Mouse (Mus musculus): ENCODE results near the gene Capn15. TPM values are rescaled to one million over a fixed set of nuclear protein-coding genes. Genes with fewer than 3 reads are reported as not detected.

Gene Capn15
- polyA plus RNA-seq, 1 experiment from 2014 or later: 15.2 TPM

- no peak overlapping the region for H3K4me2 ChIP-seq
- peaks cover 2% of the 10 kb centered on the region; the same call in 1 of the 2 replicates for H3K36me3 ChIP-seq (ENCODE audit: control insufficient read depth, insufficient read depth, low read length)
- no peak overlapping the region for H3K9ac ChIP-seq (ENCODE audit: low read depth, low read length)
- H3K27me3 ChIP-seq (ENCODE audit: control insufficient read depth, insufficient read depth, low read length): no peaks in the 10 kb centered on the region
- no peaks in the 10 kb centered on the region for H3K9me3 ChIP-seq (replicated peaks; ENCODE audit: control insufficient read depth, low read length)
- H3K27ac ChIP-seq (ENCODE audit: low read depth, low read length): no peak overlapping the region
- ATAC-seq (replicated peaks; ENCODE audit: insufficient number of reproducible peaks, low FRiP score, low TSS enrichment): no peak
- WGBS (ENCODE audit: insufficient replicate concordance): 64% methylated on average over 3 of the region's 3 CpGs
- H3K4me3 ChIP-seq (ENCODE audit: low read depth, low read length): no peak overlapping the region
- H3K4me1 ChIP-seq (ENCODE audit: control insufficient read depth, insufficient read depth, low read length): peaks cover 5% of the 10 kb centered on the region; the same call in 1 of the 2 replicates
Measured at GRCm38 (mm10) chr17:25967652-25968051, 17.9 kb downstream of the Capn15 start.

GRCm38 (mm10) chr17:25964271-25964670 lies 21.3 kb downstream of the Capn15 start:
- Histone ChIP-seq H3K4me3 (ENCODE audit: low read depth, low read length) (no peak overlapping the region), H3K4me2 (no peak overlapping the region), H3K9me3 (replicated peaks; ENCODE audit: control insufficient read depth, low read length) (no peaks in the 10 kb centered on the region), H3K4me1 (ENCODE audit: control insufficient read depth, insufficient read depth, low read length) (peaks cover 10% of the 10 kb centered on the region; the same call in 1 of the 2 replicates), H3K36me3 (ENCODE audit: control insufficient read depth, insufficient read depth, low read length) (peaks cover 5% of the 10 kb centered on the region), H3K27me3 (ENCODE audit: control insufficient read depth, insufficient read depth, low read length) (no peaks in the 10 kb centered on the region), H3K27ac (ENCODE audit: low read depth, low read length) (no peak overlapping the region), H3K9ac (ENCODE audit: low read depth, low read length) (no peak overlapping the region)
- 85% methylated on average over 7 of the region's 7 CpGs for WGBS (ENCODE audit: insufficient replicate concordance)
- no peak for ATAC-seq (replicated peaks; ENCODE audit: insufficient number of reproducible peaks, low FRiP score, low TSS enrichment)

- no peak overlapping the region for H3K9ac ChIP-seq (ENCODE audit: low read depth, low read length)
- peaks cover 5% of the 10 kb centered on the region for H3K36me3 ChIP-seq (ENCODE audit: control insufficient read depth, insufficient read depth, low read length)
- ATAC-seq (replicated peaks; ENCODE audit: insufficient number of reproducible peaks, low FRiP score, low TSS enrichment): no peak
- H3K27me3 ChIP-seq (ENCODE audit: control insufficient read depth, insufficient read depth, low read length): no peaks in the 10 kb centered on the region
- no peak overlapping the region for H3K4me3 ChIP-seq (ENCODE audit: low read depth, low read length)
- WGBS (ENCODE audit: insufficient replicate concordance): 94% methylated on average over 7 of the region's 7 CpGs
- peaks cover 4% of the 10 kb centered on the region; the same call in 1 of the 2 replicates for H3K4me1 ChIP-seq (ENCODE audit: control insufficient read depth, insufficient read depth, low read length)
- H3K27ac ChIP-seq (ENCODE audit: low read depth, low read length): no peak overlapping the region
- H3K9me3 ChIP-seq (replicated peaks; ENCODE audit: control insufficient read depth, low read length): no peaks in the 10 kb centered on the region
- no peak overlapping the region for H3K4me2 ChIP-seq
Measured at GRCm38 (mm10) chr17:25962413-25962905, 23.1 kb downstream of the Capn15 start.

GRCm38 (mm10) chr17:25961566-25961965 lies 24.0 kb downstream of the Capn15 start:
- Histone ChIP-seq H3K27me3 (ENCODE audit: control insufficient read depth, insufficient read depth, low read length) (no peaks in the 10 kb centered on the region), H3K4me1 (ENCODE audit: control insufficient read depth, insufficient read depth, low read length) (peaks cover 4% of the 10 kb centered on the region; the same call in 1 of the 2 replicates), H3K9ac (ENCODE audit: low read depth, low read length) (0 out of 2 replicates have a peak overlapping the region, but pooled peaks have one; percentile 10), H3K4me3 (ENCODE audit: low read depth, low read length) (no peak overlapping the region), H3K27ac (ENCODE audit: low read depth, low read length) (no peak overlapping the region; the same call in 1 of the 2 replicates), H3K4me2 (no peak overlapping the region), H3K36me3 (ENCODE audit: control insufficient read depth, insufficient read depth, low read length) (peaks cover 5% of the 10 kb centered on the region), H3K9me3 (replicated peaks; ENCODE audit: control insufficient read depth, low read length) (no peaks in the 10 kb centered on the region)
- WGBS (ENCODE audit: insufficient replicate concordance): 85% methylated on average over 5 of the region's 5 CpGs
- peak; percentile 75 for ATAC-seq (replicated peaks; ENCODE audit: insufficient number of reproducible peaks, low FRiP score, low TSS enrichment)

GRCm38 (mm10) chr17:25959630-25960467 lies 25.7 kb downstream of the Capn15 start:
- Histone ChIP-seq H3K27me3 (ENCODE audit: control insufficient read depth, insufficient read depth, low read length) (no peaks in the 10 kb centered on the region), H3K4me2 (no peak overlapping the region), H3K9ac (ENCODE audit: low read depth, low read length) (no peak overlapping the region), H3K9me3 (replicated peaks; ENCODE audit: control insufficient read depth, low read length) (no peaks in the 10 kb centered on the region), H3K4me3 (ENCODE audit: low read depth, low read length) (no peak overlapping the region), H3K4me1 (ENCODE audit: control insufficient read depth, insufficient read depth, low read length) (peaks cover 4% of the 10 kb centered on the region; the same call in 1 of the 2 replicates), H3K36me3 (ENCODE audit: control insufficient read depth, insufficient read depth, low read length) (peaks cover 5% of the 10 kb centered on the region), H3K27ac (ENCODE audit: low read depth, low read length) (no peak overlapping the region)
- no peak for ATAC-seq (replicated peaks; ENCODE audit: insufficient number of reproducible peaks, low FRiP score, low TSS enrichment)
- 91% methylated on average over 23 of the region's 23 CpGs for WGBS (ENCODE audit: insufficient replicate concordance)

GRCm38 (mm10) chr17:25958771-25959494 lies 26.7 kb downstream of the Capn15 start:
- no peak overlapping the region for H3K27ac ChIP-seq (ENCODE audit: low read depth, low read length)
- no peak overlapping the region for H3K9ac ChIP-seq (ENCODE audit: low read depth, low read length)
- no peak overlapping the region for H3K4me3 ChIP-seq (ENCODE audit: low read depth, low read length)
- H3K4me1 ChIP-seq (ENCODE audit: control insufficient read depth, insufficient read depth, low read length): peaks cover 4% of the 10 kb centered on the region; the same call in 1 of the 2 replicates
- H3K27me3 ChIP-seq (ENCODE audit: control insufficient read depth, insufficient read depth, low read length): no peaks in the 10 kb centered on the region
- no peak overlapping the region for H3K4me2 ChIP-seq
- H3K9me3 ChIP-seq (replicated peaks; ENCODE audit: control insufficient read depth, low read length): no peaks in the 10 kb centered on the region
- ATAC-seq (replicated peaks; ENCODE audit: insufficient number of reproducible peaks, low FRiP score, low TSS enrichment): no peak
- 90% methylated on average over 11 of the region's 11 CpGs for WGBS (ENCODE audit: insufficient replicate concordance)
- H3K36me3 ChIP-seq (ENCODE audit: control insufficient read depth, insufficient read depth, low read length): peaks cover 5% of the 10 kb centered on the region

- Histone ChIP-seq H3K27ac (ENCODE audit: low read depth, low read length) (no peak overlapping the region), H3K9ac (ENCODE audit: low read depth, low read length) (no peak overlapping the region), H3K4me3 (ENCODE audit: low read depth, low read length) (no peak overlapping the region), H3K27me3 (ENCODE audit: control insufficient read depth, insufficient read depth, low read length) (peaks cover 10% of the 10 kb centered on the region), H3K36me3 (ENCODE audit: control insufficient read depth, insufficient read depth, low read length) (peaks cover 3% of the 10 kb centered on the region; the same call in 1 of the 2 replicates), H3K4me2 (no peak overlapping the region), H3K9me3 (replicated peaks; ENCODE audit: control insufficient read depth, low read length) (no peaks in the 10 kb centered on the region), H3K4me1 (ENCODE audit: control insufficient read depth, insufficient read depth, low read length) (peaks cover 4% of the 10 kb centered on the region; the same call in 1 of the 2 replicates)
- WGBS (ENCODE audit: insufficient replicate concordance): 87% methylated on average over 14 of the region's 14 CpGs
- ATAC-seq (replicated peaks; ENCODE audit: insufficient number of reproducible peaks, low FRiP score, low TSS enrichment): no peak
Measured at GRCm38 (mm10) chr17:25957586-25958051, 28.0 kb downstream of the Capn15 start.

- Histone ChIP-seq H3K9ac (ENCODE audit: low read depth, low read length) (no peak overlapping the region), H3K36me3 (ENCODE audit: control insufficient read depth, insufficient read depth, low read length) (peaks cover 3% of the 10 kb centered on the region; the same call in 1 of the 2 replicates), H3K27me3 (ENCODE audit: control insufficient read depth, insufficient read depth, low read length) (peaks cover 20% of the 10 kb centered on the region), H3K4me1 (ENCODE audit: control insufficient read depth, insufficient read depth, low read length) (peaks cover 9% of the 10 kb centered on the region), H3K9me3 (replicated peaks; ENCODE audit: control insufficient read depth, low read length) (no peaks in the 10 kb centered on the region), H3K4me3 (ENCODE audit: low read depth, low read length) (no peak overlapping the region), H3K4me2 (no peak overlapping the region), H3K27ac (ENCODE audit: low read depth, low read length) (no peak overlapping the region)
- no peak for ATAC-seq (replicated peaks; ENCODE audit: insufficient number of reproducible peaks, low FRiP score, low TSS enrichment)
- WGBS (ENCODE audit: insufficient replicate concordance): 83% methylated on average over 7 of the region's 7 CpGs
Measured at GRCm38 (mm10) chr17:25956631-25957030, 29.0 kb downstream of the Capn15 start.

Data from heart, embryonic 11.5 days (tissue).